Mouse (Mus musculus) intestine, postnatal 0 days (tissue): ENCODE measurements around the gene Efemp2. TPM values are rescaled to one million over a fixed set of nuclear protein-coding genes. Genes with fewer than 3 reads are reported as not detected.
A peak's percentile ranks its signal among the peaks of the same experiment; 100 is the strongest.

Source experiments
- ATAC-seq: fragments of 200-750 bp; cut with Nextera tagmentation; 2 replicates; pipeline ENCODE4 v1.8.0; 2017; ENCODE audit warnings: mild to moderate bottlenecking, moderate TSS enrichment, moderate library complexity
- H3K27ac ChIP-seq: fragments of 300-500 bp; sonication (generic); 2 replicates; pipeline ENCODE4 v1.5.1; 2014; ENCODE audit warnings: mild to moderate bottlenecking, low read depth, low read length, moderate library complexity
- H3K27me3 ChIP-seq: fragments of 300-500 bp; sonication (generic); replicated peaks from 2 replicates; pipeline ENCODE4 v1.6.1; 2014; ENCODE audit warnings: low read length, mixed read lengths; ENCODE audit not compliant: control insufficient read depth, insufficient read depth
- H3K36me3 ChIP-seq: fragments of 300-500 bp; sonication (generic); 2 replicates; pipeline ENCODE4 v1.6.1; 2014; ENCODE audit warnings: mild to moderate bottlenecking, moderate library complexity; ENCODE audit not compliant: control insufficient read depth, insufficient read depth
- H3K4me1 ChIP-seq: fragments of 300-500 bp; sonication (generic); replicated peaks from 2 replicates; pipeline ENCODE4 v1.6.1; 2014; ENCODE audit warnings: antibody characterized with exemption, low read length, mixed read lengths; ENCODE audit not compliant: control insufficient read depth, insufficient read depth
- H3K4me2 ChIP-seq: fragments of 300-500 bp; sonication (generic); replicated peaks from 2 replicates; pipeline ENCODE4 v1.6.1; 2014; ENCODE audit warnings: low read depth, mild to moderate bottlenecking, moderate library complexity
- H3K4me3 ChIP-seq: fragments of 300-500 bp; sonication (generic); 2 replicates; pipeline ENCODE4 v1.5.1; 2014; ENCODE audit warnings: low read depth, low read length
- H3K9ac ChIP-seq: fragments of 300-500 bp; sonication (generic); 2 replicates; pipeline ENCODE4 v1.6.1; 2014; ENCODE audit warnings: mild to moderate bottlenecking, low read depth, low read length
- H3K9me3 ChIP-seq: fragments of 300-500 bp; sonication (generic); 2 replicates; pipeline ENCODE4 v1.6.1; 2016; ENCODE audit warnings: mixed run types; ENCODE audit not compliant: control insufficient read depth
- CTCF ChIP-seq: sonication (generic); IDR thresholded peaks from 2 replicates; pipeline ENCODE4 v1.5.1; 2016; ENCODE audit warnings: low read depth, mild to moderate bottlenecking, control low read depth, antibody characterized with exemption, moderate library complexity
- WGBS: fragments of 180-500 bp; shearing (Covaris S2); extraction: QIAGEN DNeasy Blood & Tissue Kit; methylation state at CpG from one replicate; pipeline ENCODE4 v1.1.7; 2014; 5-methylcytosine and 5-hydroxymethylcytosine counted together
- polyA plus RNA-seq: library from polyadenylated mRNA; unstranded; fragments of >200 nt; fragmentation: Nextera tagmentation; extraction: Ambion mirVana; gene quantifications from 2 replicates; pipeline ENCODE4 v1.2.1, GENCODE M21; 2015

The Efemp2 gene
- polyA plus RNA-seq, 1 experiment from 2014 or later = 40.7 TPM

DNA sequence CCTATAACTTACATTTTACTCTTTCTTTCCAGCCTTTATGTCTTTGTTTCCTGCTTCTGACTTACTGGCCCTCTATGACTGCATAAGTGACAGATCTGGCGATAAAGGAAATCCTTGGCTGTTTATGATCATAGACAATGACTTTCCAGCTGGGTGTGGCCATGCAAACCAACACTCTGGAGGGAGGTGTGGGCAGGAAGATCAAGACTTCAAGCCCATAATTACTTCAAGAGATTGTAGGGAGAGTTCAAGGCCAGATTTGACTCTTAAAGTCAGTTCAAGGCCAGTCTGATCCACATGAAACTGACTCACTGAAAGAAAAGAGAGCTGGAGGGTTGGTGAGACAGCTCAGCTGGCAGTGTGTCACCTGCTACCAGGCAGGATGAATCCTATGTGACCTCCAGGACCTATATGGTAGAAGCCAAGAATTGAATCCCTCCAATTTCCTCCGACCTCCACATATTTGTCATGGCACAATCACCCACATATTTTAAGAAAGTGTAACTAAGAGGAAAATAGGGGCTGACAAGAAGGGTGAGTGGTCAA lies 26.6 kb downstream of the Efemp2 start:
- Histone ChIP-seq H3K27ac (no peak overlapping the region), H3K4me1 (no peaks in the 10 kb centered on the region), H3K27me3 (no peaks in the 10 kb centered on the region), H3K4me3 (no peak overlapping the region), H3K36me3 (peaks cover 31% of the 10 kb centered on the region), H3K9ac (no peak overlapping the region), H3K4me2 (no peak overlapping the region), H3K9me3 (no peaks in the 10 kb centered on the region)
- ATAC-seq = peak; percentile 66
- TF ChIP-seq CTCF = no peak
- WGBS = 60% methylated on average over 2 of the region's 2 CpGs

GRCm38 (mm10) chr19:5503687-5504086 lies 29.9 kb downstream of the Efemp2 start, which contains the start of gene 1700020D05Rik:
Gene 1700020D05Rik (minus strand): TSS chr19:5503787.
- no peaks in the 10 kb centered on the region for H3K4me1 ChIP-seq
- no peaks in the 10 kb centered on the region for H3K36me3 ChIP-seq
- ATAC-seq = no peak
- H3K4me3 ChIP-seq = no peak within 1 kb of the TSS
- H3K27ac ChIP-seq = no peak within 1 kb of the TSS
- TF ChIP-seq CTCF = no peak
- no peak within 1 kb of the TSS for H3K4me2 ChIP-seq
- H3K27me3 ChIP-seq = no peaks in the 10 kb centered on the region
- no peaks in the 10 kb centered on the region for H3K9me3 ChIP-seq
- H3K9ac ChIP-seq = no peak within 1 kb of the TSS
- WGBS = 47% methylated on average over 17 of the region's 17 CpGs

DNA sequence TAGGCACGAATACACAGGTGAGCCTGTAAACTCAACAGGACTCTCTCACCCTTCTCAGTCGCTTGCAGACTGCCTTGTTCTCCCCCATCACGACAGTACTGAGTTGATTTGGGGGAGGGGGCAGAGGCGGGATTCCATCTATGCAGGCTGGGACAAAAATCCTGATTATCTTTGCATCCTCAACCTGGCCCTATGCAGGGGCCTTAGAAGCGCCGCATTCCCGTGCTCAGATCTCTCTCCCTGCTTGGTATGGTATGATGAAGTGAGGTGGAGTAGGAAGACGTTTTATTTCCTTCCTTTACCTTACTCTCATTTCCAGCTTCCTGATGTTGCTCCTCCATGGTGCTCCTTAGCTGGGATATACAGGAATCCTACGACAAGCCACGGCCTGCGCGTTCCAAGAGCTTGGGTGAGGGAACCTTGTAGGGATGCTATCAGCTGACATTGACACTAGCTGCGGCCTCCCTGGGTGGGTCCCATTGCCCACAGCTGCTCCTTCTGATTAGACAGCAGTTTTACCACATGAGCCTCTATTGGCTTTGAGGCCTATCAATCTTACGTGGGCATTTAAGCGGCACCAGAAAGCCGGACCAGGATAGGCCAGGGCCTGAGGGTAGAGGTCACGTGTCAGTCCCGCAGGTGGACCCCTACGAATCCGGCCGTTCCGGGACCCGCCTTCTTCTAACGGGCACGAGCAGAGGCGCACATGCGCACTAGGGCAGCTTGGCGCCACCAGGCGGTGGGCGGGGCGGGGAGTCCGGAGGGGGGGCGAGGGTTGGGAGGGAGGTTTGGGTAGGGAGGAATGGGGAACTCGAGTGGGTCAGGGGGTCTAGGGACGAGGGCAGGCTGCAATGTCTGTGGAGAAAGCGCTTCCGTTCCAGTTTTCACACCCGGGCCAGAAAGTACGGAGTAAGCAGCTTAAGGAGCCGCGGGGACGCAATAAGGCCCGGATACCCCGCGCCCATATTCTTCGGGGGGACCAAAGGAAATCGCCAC lies 36.6 kb downstream of the Efemp2 start, which contains the start of gene Snx32:
Gene Snx32 (minus strand): TSS at position 508 of the 996 bp plus-strand sequence.
- H3K27ac ChIP-seq = no peak within 1 kb of the TSS
- peak within 1 kb of the TSS; percentile 50 for H3K9ac ChIP-seq
- peak within 1 kb of the TSS; percentile 81 for H3K4me2 ChIP-seq
- no peaks in the 10 kb centered on the region for H3K36me3 ChIP-seq
- TF ChIP-seq CTCF = peak; percentile 59
- H3K4me3 ChIP-seq = peak within 1 kb of the TSS; percentile 48
- no peaks in the 10 kb centered on the region; the same call in 1 of the 2 replicates for H3K4me1 ChIP-seq
- peak; percentile 97 for ATAC-seq
- no peaks in the 10 kb centered on the region for H3K27me3 ChIP-seq
- H3K9me3 ChIP-seq = no peaks in the 10 kb centered on the region
- 3% methylated on average over 47 of the region's 47 CpGs for WGBS

DNA sequence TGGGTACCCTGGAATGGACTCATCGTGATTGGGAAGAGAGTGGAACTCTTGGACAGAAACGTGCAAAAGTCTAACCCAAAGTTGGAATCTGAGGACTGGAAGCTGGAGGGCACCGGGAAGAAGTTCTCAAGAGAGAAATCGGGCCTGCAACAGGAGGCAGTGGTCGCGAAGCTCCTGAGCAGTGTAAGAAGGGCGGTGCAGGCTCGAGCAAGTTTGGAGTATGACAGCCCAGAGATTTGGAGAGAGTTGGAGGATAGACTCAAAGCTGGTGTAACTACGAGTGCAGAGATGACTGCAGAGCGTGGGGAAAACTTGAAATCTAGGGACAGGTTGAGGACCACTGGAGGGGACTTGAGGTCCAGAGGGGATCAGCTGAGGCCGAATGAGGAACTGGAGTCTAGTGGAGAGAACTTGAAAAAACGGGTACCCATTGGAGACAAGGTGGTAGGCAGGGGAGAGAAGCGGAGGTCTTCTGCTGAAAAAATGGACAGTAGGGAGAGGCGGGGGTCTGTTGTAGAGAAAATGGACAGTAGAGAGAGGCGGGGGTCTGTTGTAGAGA lies 37.4 kb downstream of the Efemp2 start:
- no peak for TF ChIP-seq CTCF
- ATAC-seq = no peak
- Histone ChIP-seq H3K4me3 (peak overlapping the region; percentile 48), H3K4me1 (no peaks in the 10 kb centered on the region; the same call in 1 of the 2 replicates), H3K27ac (no peak overlapping the region), H3K36me3 (no peaks in the 10 kb centered on the region), H3K9me3 (no peaks in the 10 kb centered on the region), H3K4me2 (peak overlapping the region; percentile 81), H3K9ac (peak overlapping the region; percentile 19; the same call in 1 of the 2 replicates), H3K27me3 (no peaks in the 10 kb centered on the region)
- WGBS = 43% methylated on average over 15 of the region's 15 CpGs

DNA sequence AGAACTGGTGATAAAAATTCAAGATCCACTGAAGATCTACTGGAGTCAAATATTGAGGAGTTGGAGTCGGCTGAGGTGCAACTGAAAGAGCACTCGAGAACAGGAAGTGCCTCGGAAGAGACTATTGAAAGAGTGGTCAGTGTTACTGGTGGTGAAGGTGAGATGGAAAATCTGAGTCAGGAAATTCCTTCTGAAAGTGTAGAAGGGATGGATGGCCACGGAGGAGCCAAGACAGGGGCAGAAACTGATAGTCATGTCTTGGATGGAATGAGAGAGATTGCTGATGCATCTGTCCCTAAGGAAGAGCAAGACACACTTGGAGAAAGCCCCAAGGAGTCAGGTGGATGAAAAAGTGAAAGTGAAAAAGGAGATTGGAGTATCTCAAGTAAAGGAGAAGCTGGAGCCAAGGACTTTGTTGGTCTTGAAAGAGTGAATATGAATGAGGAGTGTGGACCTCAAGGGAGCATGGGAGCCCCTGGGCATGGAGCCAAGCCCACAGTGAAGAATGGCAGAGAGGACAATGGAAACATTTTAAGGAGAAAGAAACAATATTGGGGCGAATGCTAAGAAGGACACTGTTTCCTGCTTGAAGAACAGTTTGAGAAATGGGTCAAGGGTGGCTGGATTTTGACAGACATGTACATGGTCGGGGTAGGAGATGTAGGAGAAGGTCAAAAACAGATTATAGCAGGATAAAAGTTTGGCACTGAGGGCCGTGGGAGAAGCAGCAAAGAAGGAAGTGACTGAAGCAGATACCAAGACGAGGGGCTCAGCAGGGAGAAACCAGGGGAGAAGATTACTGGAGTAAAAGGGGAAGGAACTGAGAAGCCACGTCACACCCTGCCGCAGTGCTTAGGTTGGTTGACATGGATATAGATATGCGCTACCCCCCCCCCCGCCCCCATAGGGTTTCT lies 38.6 kb downstream of the Efemp2 start:
- Histone ChIP-seq H3K9ac (no peak overlapping the region), H3K36me3 (no peaks in the 10 kb centered on the region), H3K27ac (no peak overlapping the region), H3K4me2 (peak overlapping the region; percentile 81; the same call in 1 of the 2 replicates), H3K4me3 (no peak overlapping the region), H3K27me3 (no peaks in the 10 kb centered on the region), H3K9me3 (no peaks in the 10 kb centered on the region), H3K4me1 (no peaks in the 10 kb centered on the region; the same call in 1 of the 2 replicates)
- WGBS = 68% methylated on average over 12 of the region's 12 CpGs
- ATAC-seq = no peak
- TF ChIP-seq CTCF = no peak
